Mouse (Mus musculus) c-Kit-positive CD71-negative TER-119-negative erythroid progenitor cells, embryonic 14.5 days (primary cell): ENCODE results near the gene Prpf31.
"Not testable (repeated sequence)": the region's sequence is repeated elsewhere in the genome, so short reads cannot be mapped to it uniquely, and the experiment has no call there.

ENCODE experiments used
- DNase-seq: peaks from one replicate; pipeline ENCODE4 v3.0.0-alpha.2; 2013; ENCODE audit warnings: low read depth

Gene Prpf31

DNA sequence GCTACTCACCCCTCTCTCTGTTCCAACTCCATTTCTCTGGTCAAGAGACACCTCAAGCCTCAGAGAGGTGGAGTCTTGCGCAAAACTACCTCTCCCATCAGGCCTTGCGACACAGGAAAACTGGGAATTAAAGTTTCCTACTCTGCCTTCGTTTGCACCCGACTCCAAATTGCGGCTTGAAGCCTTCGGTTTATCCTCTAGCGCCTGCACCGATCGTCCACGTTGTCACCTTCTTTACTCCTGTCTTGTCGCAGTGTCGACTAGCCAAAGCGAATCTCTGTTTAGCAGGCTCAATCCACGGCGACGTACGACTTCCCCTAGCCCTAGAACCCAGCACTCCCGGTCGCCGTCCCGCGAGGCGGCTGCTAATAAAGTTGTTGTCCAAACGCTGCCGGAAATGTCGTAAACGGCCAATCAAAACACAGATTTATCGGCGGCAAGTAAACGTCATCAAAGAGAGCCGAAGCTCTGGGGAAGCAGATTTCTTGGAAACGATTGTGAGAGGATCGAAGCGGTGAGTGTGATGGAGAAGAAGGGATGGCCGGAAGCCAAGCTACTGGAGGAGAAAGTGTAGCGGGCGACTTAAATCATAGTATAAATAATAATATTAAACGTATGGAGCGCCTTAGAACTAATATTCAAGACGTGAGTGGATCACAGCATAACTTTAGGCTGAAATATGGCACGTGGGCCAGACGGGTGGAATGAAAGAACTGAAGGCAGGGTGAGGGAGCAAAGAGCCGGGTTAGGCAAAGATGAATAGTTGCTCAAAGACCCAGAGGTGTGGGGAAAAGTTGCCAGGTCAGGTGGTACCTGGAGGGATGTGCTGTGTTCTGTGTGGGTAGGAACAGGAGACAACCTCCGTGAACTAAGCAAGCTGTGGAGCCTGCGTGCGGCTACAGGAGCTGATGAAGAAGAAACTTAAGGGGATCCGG is at the start of gene Prpf31, which contains the start of gene Tfpt:
Gene Prpf31 (plus strand): TSS at position 443 of the 935 bp plus-strand sequence.
Gene Tfpt (minus strand): TSS at position 387 of the 935 bp plus-strand sequence.
- DNase-seq = peak; percentile 91

DNA sequence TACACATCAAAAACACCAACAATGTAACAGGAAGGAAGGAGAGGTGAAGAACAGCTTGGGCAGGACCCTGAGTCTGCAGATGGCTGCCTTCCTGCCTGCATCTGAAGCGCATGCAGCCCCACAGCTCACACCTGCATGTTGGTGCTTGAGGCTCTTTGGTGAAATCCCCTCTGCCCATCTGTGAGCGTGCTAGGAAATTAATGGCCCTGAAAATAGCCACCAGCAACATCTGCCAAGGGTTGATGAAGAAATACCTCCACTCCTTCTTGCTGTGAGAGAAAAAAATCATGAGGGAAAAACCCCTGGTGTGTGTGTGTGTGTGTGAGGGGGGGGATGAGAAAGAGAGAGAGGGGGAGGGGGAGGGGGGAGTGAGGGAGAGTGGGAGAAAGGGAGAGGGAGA is 49.8 kb upstream of the Prpf31 start:
- no peak for DNase-seq

DNA sequence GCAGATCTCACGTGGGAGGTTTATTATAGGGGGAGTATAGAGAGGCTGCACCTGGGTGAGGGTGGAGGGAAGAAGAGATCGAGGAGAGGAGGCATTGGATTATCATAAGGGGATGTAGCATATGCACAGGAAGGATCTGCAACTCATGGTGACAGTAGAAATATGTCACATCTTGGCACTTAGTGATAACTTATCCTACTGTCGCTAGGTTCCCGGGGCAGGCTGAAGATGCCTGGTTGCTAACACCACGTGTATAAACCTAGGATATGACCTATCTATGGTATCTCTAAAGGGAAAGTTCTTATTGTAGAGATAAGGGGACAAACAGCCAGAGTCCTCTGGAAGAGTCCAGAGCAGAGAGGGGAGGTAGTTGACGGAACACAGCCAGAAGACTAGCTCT is 44.0 kb upstream of the Prpf31 start:
- DNase-seq = no peak

DNA sequence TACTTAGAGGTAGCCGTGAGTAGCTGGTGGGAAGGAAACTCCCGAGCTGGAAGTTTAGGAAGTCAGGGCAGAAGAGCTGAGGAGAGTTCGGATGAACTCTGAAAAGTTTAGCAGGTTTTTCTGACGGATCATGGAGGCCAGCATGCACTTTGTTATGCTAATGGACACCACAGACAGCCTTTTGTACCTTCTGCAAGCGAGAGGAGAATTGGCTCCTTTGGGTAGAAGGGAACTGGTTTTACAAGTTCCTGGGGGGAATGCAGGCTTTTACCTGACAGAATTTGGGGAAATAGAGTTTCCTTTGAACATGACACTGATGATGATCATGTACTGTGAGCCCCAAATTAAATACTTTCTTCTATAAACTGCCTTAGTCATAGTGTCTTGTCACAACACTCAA is 43.5 kb upstream of the Prpf31 start:
- no peak for DNase-seq

DNA sequence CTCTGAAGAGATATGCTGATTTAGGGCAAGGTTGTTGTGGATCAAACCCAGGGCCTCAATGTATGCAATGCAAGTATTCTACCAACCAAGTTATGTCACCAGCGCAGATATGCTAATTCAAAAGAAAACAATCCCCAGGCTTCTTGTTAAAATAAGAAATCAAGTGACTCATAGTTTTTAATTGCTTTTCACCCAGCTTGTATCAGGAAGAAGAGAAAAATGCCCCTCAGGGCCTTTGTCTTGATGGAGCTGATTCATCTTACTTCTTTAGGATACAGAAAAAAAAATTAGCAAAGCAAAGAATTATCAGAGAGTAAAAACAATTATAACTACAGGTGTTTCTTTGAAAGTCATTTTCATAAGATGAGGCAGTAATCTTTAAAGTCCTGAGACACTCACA is 42.5 kb upstream of the Prpf31 start:
- DNase-seq = no peak

DNA sequence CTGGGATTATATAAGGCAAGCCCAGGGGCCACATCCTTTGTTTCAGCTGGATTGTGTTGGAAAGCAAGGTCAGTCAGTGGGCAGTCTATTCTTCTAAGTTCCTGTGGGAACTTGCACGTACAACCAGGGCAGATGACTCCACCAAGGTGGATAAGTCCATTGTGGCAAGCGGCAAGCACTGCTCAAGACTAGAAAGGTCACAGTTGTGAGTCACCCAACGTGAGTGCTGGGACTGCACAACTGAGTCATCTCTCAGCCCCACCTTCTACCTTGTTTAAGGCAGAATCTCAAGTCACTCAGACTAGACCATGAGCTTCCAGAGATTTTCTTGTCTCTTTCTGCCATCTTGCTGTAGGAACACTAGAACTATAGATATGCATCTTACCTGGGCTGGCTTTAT is 39.2 kb upstream of the Prpf31 start:
- no peak for DNase-seq

DNA sequence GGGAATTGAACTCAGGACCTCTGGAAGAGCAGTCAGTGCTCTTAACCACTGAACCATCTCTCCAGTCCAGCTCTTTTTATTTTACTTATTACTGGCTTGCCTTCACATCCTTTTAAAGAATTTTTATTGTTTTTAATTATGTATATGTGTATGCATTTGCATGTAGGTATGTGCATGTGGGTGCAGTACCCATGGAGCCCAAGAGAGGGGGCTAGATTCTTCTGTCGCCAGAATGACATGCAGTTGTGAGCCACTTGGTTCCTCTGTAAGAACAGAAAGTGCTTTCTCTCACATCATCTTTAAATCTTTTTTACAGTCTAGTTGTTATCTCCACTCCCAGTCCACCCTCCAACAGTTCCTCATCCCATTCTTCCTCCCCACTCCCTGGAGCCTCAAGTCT is 38.3 kb upstream of the Prpf31 start:
- no peak for DNase-seq

DNA sequence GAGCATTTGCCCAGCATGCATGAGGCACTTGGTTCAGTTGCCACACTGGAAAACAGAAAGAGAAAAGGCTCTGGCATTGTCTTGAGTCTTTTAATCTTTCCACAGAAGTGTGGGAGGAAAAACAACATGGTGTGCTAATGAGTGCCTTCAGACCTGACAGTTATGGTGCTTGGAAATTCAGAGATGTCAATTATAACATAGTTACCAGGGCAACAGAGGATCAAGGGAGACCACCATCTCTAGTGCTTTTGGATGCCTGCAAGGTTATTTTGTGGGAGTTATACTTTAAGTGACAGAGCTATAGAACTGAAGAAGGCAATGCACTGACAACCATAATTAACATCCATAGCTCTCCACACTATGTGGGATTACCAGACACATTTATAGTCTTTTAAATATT is 35.9 kb upstream of the Prpf31 start:
- DNase-seq = no peak

DNA sequence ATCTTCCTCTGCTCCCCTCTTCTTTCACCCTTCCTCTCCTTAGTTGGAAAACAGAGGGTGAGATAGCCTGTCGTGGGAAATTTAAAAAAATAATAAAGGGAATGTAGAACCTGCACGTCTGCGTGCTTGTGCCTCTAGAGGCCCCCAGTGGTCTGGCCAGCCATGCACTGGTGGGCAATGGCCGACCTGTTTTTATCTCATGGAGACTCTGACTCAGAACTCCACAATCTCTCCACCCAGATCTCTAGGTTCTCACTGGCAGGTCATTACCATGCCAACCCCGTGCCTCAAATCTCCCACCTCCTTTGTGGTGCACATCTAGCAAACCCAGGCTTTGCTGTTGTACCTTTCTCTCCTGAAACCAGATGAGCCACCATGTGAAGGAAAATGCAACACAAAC is 35.1 kb upstream of the Prpf31 start:
- no peak for DNase-seq

DNA sequence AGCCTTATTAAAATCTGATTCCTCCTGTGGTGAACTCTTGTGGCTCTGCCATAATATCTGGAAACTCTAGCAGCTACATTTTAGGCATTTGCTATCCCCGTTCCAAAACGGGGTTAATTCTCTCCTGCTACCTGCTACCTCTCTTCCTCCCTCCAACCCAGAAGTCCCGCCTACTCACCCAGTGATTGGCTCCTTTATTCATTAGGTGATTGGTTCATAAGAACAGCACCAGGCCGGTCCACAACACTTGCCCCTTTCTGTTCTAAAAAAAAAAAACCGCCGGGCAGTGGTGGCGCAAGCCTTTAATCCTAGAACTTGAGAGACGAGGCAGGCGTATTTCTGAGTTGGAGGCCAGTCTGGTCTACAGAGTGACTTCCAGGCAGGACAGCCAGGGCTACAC is 34.6 kb upstream of the Prpf31 start:
- no peak for DNase-seq

DNA sequence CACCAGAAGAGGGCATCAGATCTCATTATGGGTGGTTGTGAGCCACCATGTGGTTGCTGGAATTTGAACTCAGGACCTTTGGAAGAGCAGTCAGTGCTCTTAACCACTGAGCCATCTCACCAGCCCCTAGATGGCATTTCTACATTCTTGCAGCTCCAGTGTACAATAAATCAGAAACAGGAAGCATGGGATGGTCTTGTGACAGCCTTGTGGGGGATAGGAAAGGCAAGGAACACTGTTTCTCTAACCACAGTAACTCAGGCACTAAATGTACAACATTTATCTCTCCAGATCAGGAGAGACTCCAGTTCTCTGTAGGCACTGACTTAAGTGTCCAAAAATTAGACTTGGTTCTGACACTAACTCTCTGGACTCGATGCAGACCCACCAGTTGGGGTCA is 32.0 kb upstream of the Prpf31 start:
- DNase-seq = not testable (repeated sequence)

DNA sequence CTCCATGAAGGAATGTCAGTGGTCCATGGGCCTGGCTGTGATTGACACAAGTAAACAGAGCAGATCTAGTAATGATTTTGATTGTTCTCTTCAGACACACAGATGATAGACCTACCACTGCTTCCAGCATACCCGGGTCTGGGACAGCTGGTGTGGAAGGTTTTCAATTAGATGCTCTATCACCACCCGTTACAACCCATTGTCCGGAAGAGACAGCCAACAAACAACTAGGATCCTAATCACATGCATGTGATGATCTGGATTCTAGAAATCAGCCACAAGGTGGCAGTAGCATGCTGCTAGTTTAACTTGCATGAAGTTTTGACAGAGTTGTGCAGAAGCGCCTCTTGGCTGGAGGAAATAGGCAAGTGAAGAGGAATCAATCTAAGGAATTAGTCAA is 28.7 kb upstream of the Prpf31 start:
- peak; percentile 76 for DNase-seq

DNA sequence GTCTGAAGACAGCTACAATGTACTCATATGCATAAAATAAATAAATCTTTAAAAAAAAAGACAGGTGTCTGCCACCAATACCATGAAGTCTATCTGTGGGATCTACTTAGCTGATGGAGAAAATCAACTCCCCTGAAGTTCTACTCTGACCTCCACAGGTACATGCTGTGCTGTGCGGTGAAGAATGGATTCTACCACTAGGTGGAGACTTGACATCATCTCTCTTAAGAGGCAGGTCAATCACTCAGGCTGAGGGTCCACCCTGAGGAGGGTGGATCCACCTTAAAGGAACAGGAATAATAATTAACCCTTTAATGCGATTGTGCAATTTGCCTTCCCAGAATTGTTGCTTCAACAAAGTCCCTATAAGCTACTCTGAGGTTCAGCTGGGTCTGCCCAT is 23.0 kb upstream of the Prpf31 start:
- no peak for DNase-seq

DNA sequence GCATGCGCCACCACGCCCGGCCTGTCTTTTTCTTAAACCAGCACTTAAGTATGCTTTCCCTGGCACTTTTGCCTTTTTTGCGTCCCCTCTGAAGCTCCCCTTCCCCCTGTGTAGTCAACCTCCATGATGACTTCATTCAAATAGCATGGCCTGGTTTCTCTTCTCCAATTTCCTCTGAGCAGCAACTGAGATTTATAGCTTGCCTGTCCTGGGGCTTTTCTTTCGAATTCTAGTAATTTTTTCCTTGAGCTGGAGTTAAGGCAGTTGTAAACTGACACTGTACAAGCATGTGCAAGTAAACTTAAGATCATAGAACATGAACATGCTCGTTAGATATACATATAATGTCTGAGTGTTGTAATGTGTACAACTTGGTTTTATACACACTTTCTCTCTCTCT is 22.4 kb upstream of the Prpf31 start:
- DNase-seq = no peak

DNA sequence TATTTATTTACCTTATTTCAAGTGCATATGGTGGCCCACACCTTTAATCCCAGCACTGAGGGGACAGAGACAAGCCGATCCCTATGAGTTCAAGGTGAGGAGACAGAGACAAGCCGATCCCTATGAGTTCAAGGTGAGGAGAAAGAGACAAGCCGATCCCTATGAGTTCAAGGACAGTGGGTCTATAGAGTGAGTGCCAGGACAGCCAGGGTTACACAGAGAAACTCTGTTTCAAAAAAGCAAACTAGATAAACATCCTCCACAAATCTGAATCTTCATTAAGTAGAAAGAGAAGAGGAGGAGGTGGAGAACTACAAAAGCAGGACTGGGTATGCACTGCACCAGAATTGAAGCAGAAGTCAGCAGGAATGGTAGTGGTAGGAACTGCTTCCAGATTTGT is 21.1 kb upstream of the Prpf31 start:
- DNase-seq = no peak

DNA sequence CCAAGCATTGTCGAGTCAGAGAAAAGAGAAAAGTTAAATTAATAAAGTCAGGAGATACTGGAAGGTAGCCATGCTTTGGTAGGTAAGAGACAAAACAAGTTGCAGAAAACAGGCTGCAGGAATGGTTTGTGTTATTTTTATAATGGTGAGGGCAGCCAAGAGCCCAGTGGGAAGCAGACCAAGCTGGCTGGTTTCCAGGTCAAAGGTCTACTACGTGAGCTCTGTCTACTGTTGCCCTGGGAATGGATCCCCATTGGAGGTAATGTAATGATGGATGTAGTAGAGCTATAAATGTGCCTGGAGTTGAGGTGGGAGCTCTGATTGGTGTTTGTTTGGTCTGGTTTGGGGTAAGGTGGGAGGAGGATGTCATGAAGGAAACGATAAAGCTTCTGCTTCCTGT is 20.7 kb upstream of the Prpf31 start:
- no peak for DNase-seq

DNA sequence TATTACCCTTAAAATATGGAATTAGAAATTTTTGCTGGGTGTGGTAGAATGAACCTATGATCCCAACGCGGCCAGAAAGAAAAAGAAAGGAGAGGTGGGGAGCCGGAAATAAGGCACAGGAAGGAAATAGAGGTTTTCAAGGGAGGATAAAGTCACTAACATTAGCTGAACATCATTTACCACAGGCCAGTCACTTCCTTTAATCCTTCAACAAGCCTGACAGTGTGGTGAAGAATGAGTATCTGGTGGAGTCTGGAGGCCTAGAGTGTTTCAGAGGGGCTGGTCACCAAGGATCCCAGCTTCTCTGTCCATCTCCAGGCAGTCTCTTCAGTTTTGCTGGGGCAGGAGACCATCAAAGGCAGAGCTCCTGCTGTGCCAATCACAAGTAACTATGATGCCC is 19.3 kb upstream of the Prpf31 start:
- no peak for DNase-seq

DNA sequence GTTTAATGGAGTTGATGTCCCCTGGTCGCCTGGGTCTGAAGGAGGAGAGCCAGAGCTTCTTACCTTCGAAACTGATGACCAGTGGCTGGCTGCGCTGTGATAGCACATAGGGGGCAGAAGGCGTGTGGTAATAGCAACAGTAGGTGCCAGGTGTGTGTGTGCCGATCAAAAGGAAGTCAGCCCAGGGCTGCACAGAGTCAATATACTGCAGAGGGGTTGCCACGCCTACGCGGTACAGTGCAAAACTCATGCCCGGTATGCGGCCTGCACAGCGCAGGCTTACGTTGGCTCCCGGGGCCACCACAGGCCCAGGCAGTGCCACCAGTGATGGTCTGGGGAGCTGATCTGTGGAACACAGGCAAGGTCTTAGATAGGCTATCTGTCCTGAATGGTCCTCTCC is 18.8 kb upstream of the Prpf31 start:
- DNase-seq = no peak

DNA sequence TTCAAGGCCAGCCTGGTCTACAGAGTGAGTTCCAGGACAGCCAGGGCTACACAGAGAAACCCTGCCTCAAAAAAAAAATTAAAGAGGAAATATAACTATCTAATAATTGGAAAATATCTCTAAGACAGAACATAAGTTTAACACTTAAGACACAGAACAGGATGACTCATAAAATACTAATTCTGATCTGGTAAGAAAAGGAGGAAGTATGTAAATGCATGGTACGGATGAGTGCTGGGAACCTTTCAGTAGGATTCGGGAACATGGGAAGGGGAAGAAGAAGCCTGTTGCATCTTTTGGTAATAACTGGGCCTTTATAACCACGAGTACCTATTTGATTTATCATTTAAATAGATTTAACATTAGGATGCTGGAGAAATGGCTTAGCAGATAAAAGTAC is 15.8 kb upstream of the Prpf31 start:
- no peak for DNase-seq

DNA sequence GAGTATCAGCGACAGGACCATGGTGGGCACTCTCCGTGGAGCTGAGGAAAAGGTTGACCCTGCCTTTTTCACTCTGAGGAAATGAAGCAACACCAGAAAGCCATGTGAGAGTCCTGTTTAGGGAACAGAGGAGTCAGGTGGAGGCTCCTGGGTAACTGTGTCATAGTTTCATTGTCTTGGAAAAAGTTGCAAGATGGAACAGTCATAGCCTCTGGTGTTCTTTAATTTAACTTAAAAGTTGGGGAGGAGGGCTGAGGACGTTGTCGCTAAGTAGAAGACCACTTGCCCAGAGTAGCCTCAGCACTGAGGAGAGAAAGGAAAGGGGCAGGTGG is 13.8 kb upstream of the Prpf31 start, which contains the start of gene Oscar:
Gene Oscar (minus strand): TSS at position 101 of the 332 bp plus-strand sequence.
- no peak for DNase-seq

DNA sequence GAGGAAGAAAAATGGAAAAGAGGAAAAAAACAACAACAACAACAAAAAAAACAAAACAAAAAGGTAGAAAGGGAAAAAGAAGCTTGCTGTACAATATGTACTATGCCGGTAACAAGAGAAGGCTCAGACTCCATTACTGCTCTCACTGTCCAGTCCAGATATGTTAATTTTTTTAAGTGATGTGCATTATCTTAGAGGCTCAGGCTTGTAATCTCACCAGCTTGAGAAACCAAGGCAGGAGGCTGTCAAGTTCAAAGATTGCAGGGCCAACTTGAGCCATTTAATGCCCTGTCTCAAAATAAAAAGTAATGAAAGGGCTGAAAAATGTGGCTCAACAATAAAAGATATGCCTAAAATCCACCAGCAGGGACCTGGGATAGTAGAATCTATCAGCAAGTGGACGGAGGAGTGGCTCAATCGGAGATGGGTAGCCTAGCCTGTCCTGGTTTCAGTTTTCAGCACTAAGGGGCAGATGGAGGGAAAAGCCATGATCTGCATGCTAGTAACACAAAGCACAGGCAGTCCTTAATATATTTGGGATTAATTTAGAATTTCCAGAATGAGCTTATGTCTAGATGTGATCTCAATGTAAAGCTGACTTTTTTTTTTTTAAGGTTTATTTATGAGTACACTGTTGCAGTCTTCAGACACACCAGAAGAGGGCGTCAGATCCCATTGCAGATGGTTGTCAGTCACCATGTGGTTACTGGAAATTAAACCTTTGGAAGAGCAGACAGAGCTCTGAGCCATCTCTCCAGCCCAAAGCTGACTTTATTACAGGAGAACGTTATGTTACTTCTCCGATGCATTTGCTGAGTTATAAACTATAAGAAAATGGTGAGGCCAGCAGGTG is 13.2 kb upstream of the Prpf31 start:
- DNase-seq = no peak

DNA sequence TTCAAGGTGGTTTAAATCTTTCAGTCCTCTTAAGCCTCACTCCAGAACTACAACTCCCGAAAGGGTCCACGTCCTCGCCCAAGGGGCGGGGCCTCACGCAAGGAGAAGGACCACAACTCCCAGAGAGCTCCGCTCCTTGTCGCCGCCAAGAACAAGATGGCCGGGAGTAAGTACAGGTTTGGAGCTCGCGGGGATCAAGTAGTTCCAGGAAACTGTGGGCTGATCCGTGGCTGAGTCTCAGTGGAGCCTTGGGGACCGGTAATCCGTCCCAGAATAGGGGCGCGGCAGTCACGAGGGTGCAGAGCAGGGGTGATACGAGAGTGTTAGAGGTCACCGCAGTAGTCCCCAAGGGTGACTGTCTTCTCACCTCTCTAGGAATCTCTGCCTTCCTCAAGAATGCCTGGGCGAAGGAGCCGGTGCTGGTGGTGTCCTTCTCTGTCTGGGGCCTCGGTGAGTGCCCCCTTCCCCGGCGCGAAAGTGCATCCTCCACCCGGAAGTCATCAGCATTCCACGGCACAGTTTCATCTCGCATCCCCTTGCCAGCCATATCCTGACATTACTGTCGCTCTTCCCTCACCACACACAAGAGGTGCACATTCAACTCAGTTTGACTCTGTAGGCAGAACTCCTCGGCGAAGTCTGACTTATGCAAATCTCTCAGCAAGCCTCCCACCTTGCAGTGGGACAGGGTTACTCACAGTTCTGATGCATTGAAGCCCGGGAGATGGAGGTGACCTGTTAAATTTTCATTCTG is 12.4 kb upstream of the Prpf31 start, which contains the start of gene Ndufa3:
Gene Ndufa3 (plus strand): TSS at position 132 of the 754 bp plus-strand sequence.
- peak; percentile 89 for DNase-seq
